Mouse (Mus musculus): Measurements from ENCODE around the gene Pkmyt1. TPM values are rescaled to one million over a fixed set of nuclear protein-coding genes. Genes with fewer than 3 reads are reported as not detected.

Gene Pkmyt1
- polyA plus RNA-seq, 1 experiment from 2014 or later: 57.9 TPM

- no peaks in the 10 kb centered on the region for H3K9me3 ChIP-seq (ENCODE audit: control insufficient read depth, low read length)
- no peak for ATAC-seq (replicated peaks; ENCODE audit: low FRiP score, low TSS enrichment, low read depth)
- H3K4me3 ChIP-seq (ENCODE audit: low read depth, low read length): no peak overlapping the region
- DNase-seq (ENCODE audit: low spot score): no peak
- no peaks in the 10 kb centered on the region for H3K4me1 ChIP-seq (replicated peaks; ENCODE audit: control insufficient read depth, insufficient read depth, low read length)
- H3K4me2 ChIP-seq (ENCODE audit: low read length): no peak overlapping the region
- H3K36me3 ChIP-seq (ENCODE audit: control insufficient read depth, insufficient read depth, low read length): no peaks in the 10 kb centered on the region
- H3K27ac ChIP-seq (ENCODE audit: low read depth): no peak overlapping the region
- peaks cover 9% of the 10 kb centered on the region; the same call in 1 of the 2 replicates for H3K27me3 ChIP-seq (replicated peaks; ENCODE audit: control insufficient read depth, insufficient read depth, low read length)
- H3K9ac ChIP-seq (ENCODE audit: low read length): no peak overlapping the region
- WGBS: 74% methylated on average over 7 of the region's 7 CpGs
Measured at GRCm38 (mm10) chr17:23705525-23706104, 20.5 kb upstream of the Pkmyt1 start.

- WGBS: 7% methylated on average over 3 of the region's 3 CpGs
- H3K9me3 ChIP-seq (ENCODE audit: control insufficient read depth, low read length): no peaks in the 10 kb centered on the region
- no peak overlapping the region for H3K4me3 ChIP-seq (ENCODE audit: low read depth, low read length)
- H3K9ac ChIP-seq (ENCODE audit: low read length): no peak overlapping the region
- no peak overlapping the region for H3K4me2 ChIP-seq (ENCODE audit: low read length)
- no peak overlapping the region for H3K27ac ChIP-seq (ENCODE audit: low read depth)
- DNase-seq (ENCODE audit: low spot score) (peak; percentile 90), ATAC-seq (replicated peaks; ENCODE audit: low FRiP score, low TSS enrichment, low read depth) (peak; percentile 66; the same call in 1 of the 2 replicates)
- H3K27me3 ChIP-seq (replicated peaks; ENCODE audit: control insufficient read depth, insufficient read depth, low read length): 0 out of 2 replicates have a peak, but pooled peaks cover 4% of the 10 kb centered on the region
- H3K4me1 ChIP-seq (replicated peaks; ENCODE audit: control insufficient read depth, insufficient read depth, low read length): no peaks in the 10 kb centered on the region
- no peaks in the 10 kb centered on the region for H3K36me3 ChIP-seq (ENCODE audit: control insufficient read depth, insufficient read depth, low read length)
Measured at GRCm38 (mm10) chr17:23706212-23706611, 19.9 kb upstream of the Pkmyt1 start.

GRCm38 (mm10) chr17:23717003-23717402 lies 9.1 kb upstream of the Pkmyt1 start:
- H3K4me3 ChIP-seq (ENCODE audit: low read depth, low read length): no peak overlapping the region
- no peak overlapping the region for H3K9ac ChIP-seq (ENCODE audit: low read length)
- no peaks in the 10 kb centered on the region for H3K36me3 ChIP-seq (ENCODE audit: control insufficient read depth, insufficient read depth, low read length)
- ATAC-seq (replicated peaks; ENCODE audit: low FRiP score, low TSS enrichment, low read depth) (no peak), DNase-seq (ENCODE audit: low spot score) (no peak)
- H3K27ac ChIP-seq (ENCODE audit: low read depth): no peak overlapping the region
- 71% methylated on average over 2 of the region's 2 CpGs for WGBS
- H3K9me3 ChIP-seq (ENCODE audit: control insufficient read depth, low read length): no peaks in the 10 kb centered on the region
- H3K4me2 ChIP-seq (ENCODE audit: low read length): no peak overlapping the region
- H3K4me1 ChIP-seq (replicated peaks; ENCODE audit: control insufficient read depth, insufficient read depth, low read length): no peaks in the 10 kb centered on the region
- H3K27me3 ChIP-seq (replicated peaks; ENCODE audit: control insufficient read depth, insufficient read depth, low read length): no peaks in the 10 kb centered on the region

GRCm38 (mm10) chr17:23719455-23719854 lies 6.7 kb upstream of the Pkmyt1 start:
- WGBS: 22% methylated on average over 1 of the region's 1 CpGs
- Histone ChIP-seq H3K9me3 (ENCODE audit: control insufficient read depth, low read length) (no peaks in the 10 kb centered on the region), H3K36me3 (ENCODE audit: control insufficient read depth, insufficient read depth, low read length) (no peaks in the 10 kb centered on the region), H3K27me3 (replicated peaks; ENCODE audit: control insufficient read depth, insufficient read depth, low read length) (no peaks in the 10 kb centered on the region), H3K9ac (ENCODE audit: low read length) (no peak overlapping the region), H3K27ac (ENCODE audit: low read depth) (no peak overlapping the region), H3K4me3 (ENCODE audit: low read depth, low read length) (no peak overlapping the region), H3K4me1 (replicated peaks; ENCODE audit: control insufficient read depth, insufficient read depth, low read length) (no peaks in the 10 kb centered on the region), H3K4me2 (ENCODE audit: low read length) (no peak overlapping the region)
- ATAC-seq (replicated peaks; ENCODE audit: low FRiP score, low TSS enrichment, low read depth) (no peak), DNase-seq (ENCODE audit: low spot score) (no peak)

GRCm38 (mm10) chr17:23721886-23722285 lies 4.2 kb upstream of the Pkmyt1 start:
- Histone ChIP-seq H3K4me2 (ENCODE audit: low read length) (no peak overlapping the region), H3K4me3 (ENCODE audit: low read depth, low read length) (no peak overlapping the region), H3K27ac (ENCODE audit: low read depth) (no peak overlapping the region), H3K36me3 (ENCODE audit: control insufficient read depth, insufficient read depth, low read length) (no peaks in the 10 kb centered on the region), H3K9me3 (ENCODE audit: control insufficient read depth, low read length) (no peaks in the 10 kb centered on the region), H3K9ac (ENCODE audit: low read length) (no peak overlapping the region), H3K4me1 (replicated peaks; ENCODE audit: control insufficient read depth, insufficient read depth, low read length) (no peaks in the 10 kb centered on the region; the same call in 1 of the 2 replicates), H3K27me3 (replicated peaks; ENCODE audit: control insufficient read depth, insufficient read depth, low read length) (no peaks in the 10 kb centered on the region)
- no peak for DNase-seq (ENCODE audit: low spot score)
- no peak for ATAC-seq (replicated peaks; ENCODE audit: low FRiP score, low TSS enrichment, low read depth)
- 89% methylated on average over 2 of the region's 2 CpGs for WGBS

- DNase-seq (ENCODE audit: low spot score): no peak
- H3K9me3 ChIP-seq (ENCODE audit: control insufficient read depth, low read length): no peaks in the 10 kb centered on the region
- WGBS: 49% methylated on average over 7 of the region's 7 CpGs
Measured at GRCm38 (mm10) chr17:23722376-23723125, 3.6 kb upstream of the Pkmyt1 start, which contains the start of gene 1520401A03Rik. 1520401A03Rik (minus strand) TSS chr17:23722783.

GRCm38 (mm10) chr17:23725477-23725876 lies 659 bp upstream of the Pkmyt1 start:
- DNase-seq (ENCODE audit: low spot score) (no peak), ATAC-seq (replicated peaks; ENCODE audit: low FRiP score, low TSS enrichment, low read depth) (no peak)
- no peaks in the 10 kb centered on the region for H3K36me3 ChIP-seq (ENCODE audit: control insufficient read depth, insufficient read depth, low read length)
- 53% methylated on average over 4 of the region's 4 CpGs for WGBS
- H3K27ac ChIP-seq (ENCODE audit: low read depth): peak overlapping the region; percentile 70
- no peaks in the 10 kb centered on the region for H3K27me3 ChIP-seq (replicated peaks; ENCODE audit: control insufficient read depth, insufficient read depth, low read length)
- no peaks in the 10 kb centered on the region; the same call in 1 of the 2 replicates for H3K4me1 ChIP-seq (replicated peaks; ENCODE audit: control insufficient read depth, insufficient read depth, low read length)
- peak overlapping the region; percentile 73 for H3K4me3 ChIP-seq (ENCODE audit: low read depth, low read length)
- H3K9ac ChIP-seq (ENCODE audit: low read length): peak overlapping the region; percentile 77
- H3K4me2 ChIP-seq (ENCODE audit: low read length): peak overlapping the region; percentile 57
- H3K9me3 ChIP-seq (ENCODE audit: control insufficient read depth, low read length): no peaks in the 10 kb centered on the region

More at GRCm38 (mm10) chr17:23722376-23723125, 3.6 kb upstream of the Pkmyt1 start, which contains the start of gene 1520401A03Rik:
- H3K27me3 ChIP-seq (replicated peaks; ENCODE audit: control insufficient read depth, insufficient read depth, low read length): no peaks in the 10 kb centered on the region
- ATAC-seq (replicated peaks; ENCODE audit: low FRiP score, low TSS enrichment, low read depth): no peak
- no peak within 1 kb of the TSS for H3K4me3 ChIP-seq (ENCODE audit: low read depth, low read length)
- H3K27ac ChIP-seq (ENCODE audit: low read depth): no peak within 1 kb of the TSS
- no peaks in the 10 kb centered on the region; the same call in 1 of the 2 replicates for H3K4me1 ChIP-seq (replicated peaks; ENCODE audit: control insufficient read depth, insufficient read depth, low read length)
- H3K9ac ChIP-seq (ENCODE audit: low read length): no peak within 1 kb of the TSS
- no peak within 1 kb of the TSS for H3K4me2 ChIP-seq (ENCODE audit: low read length)
- no peaks in the 10 kb centered on the region for H3K36me3 ChIP-seq (ENCODE audit: control insufficient read depth, insufficient read depth, low read length)

- Histone ChIP-seq H3K4me3 (ENCODE audit: low read depth, low read length) (peak overlapping the region; percentile 73), H3K27ac (ENCODE audit: low read depth) (peak overlapping the region; percentile 84), H3K9ac (ENCODE audit: low read length) (peak overlapping the region; percentile 77), H3K36me3 (ENCODE audit: control insufficient read depth, insufficient read depth, low read length) (no peaks in the 10 kb centered on the region), H3K4me1 (replicated peaks; ENCODE audit: control insufficient read depth, insufficient read depth, low read length) (no peaks in the 10 kb centered on the region; the same call in 1 of the 2 replicates), H3K27me3 (replicated peaks; ENCODE audit: control insufficient read depth, insufficient read depth, low read length) (no peaks in the 10 kb centered on the region), H3K9me3 (ENCODE audit: control insufficient read depth, low read length) (no peaks in the 10 kb centered on the region), H3K4me2 (ENCODE audit: low read length) (peak overlapping the region; percentile 57)
- DNase-seq (ENCODE audit: low spot score): peak; percentile 84
- WGBS: 2% methylated on average over 20 of the region's 20 CpGs
- ATAC-seq (replicated peaks; ENCODE audit: low FRiP score, low TSS enrichment, low read depth): peak; percentile 93
Measured at GRCm38 (mm10) chr17:23726758-23727142, 614 bp downstream of the Pkmyt1 start.
